Mouse (Mus musculus) forebrain, embryonic 12.5 days (tissue): ENCODE results near the gene Mylk3. TPM values are rescaled to one million over a fixed set of nuclear protein-coding genes. Genes with fewer than 3 reads are reported as not detected.

Experiments
- ATAC-seq: fragments of 200-750 bp; cut with Nextera tagmentation; 2 replicates; pipeline ENCODE4 v1.8.0; 2017; ENCODE audit warnings: moderate TSS enrichment; ENCODE audit not compliant: low FRiP score
- H3K27ac ChIP-seq: fragments of 300-500 bp; sonication (generic); 2 replicates; pipeline ENCODE4 v1.5.1; 2016; ENCODE audit warnings: mild to moderate bottlenecking
- H3K27me3 ChIP-seq: fragments of 300-500 bp; sonication (generic); 2 replicates; pipeline ENCODE4 v1.6.1; 2016; ENCODE audit warnings: mild to moderate bottlenecking
- H3K36me3 ChIP-seq: fragments of 300-500 bp; sonication (generic); replicated peaks from 2 replicates; pipeline ENCODE4 v1.6.1; 2016; ENCODE audit warnings: mild to moderate bottlenecking
- H3K4me1 ChIP-seq: fragments of 300-500 bp; sonication (generic); 2 replicates; pipeline ENCODE4 v1.6.1; 2016
- H3K4me2 ChIP-seq: fragments of 300-500 bp; sonication (generic); 2 replicates; pipeline ENCODE4 v1.6.1; 2016; ENCODE audit warnings: mild to moderate bottlenecking, moderate library complexity
- H3K4me3 ChIP-seq: fragments of 300-500 bp; sonication (generic); replicated peaks from 2 replicates; pipeline ENCODE4 v1.5.1; 2016; ENCODE audit warnings: mild to moderate bottlenecking
- H3K9ac ChIP-seq: fragments of 300-500 bp; sonication (generic); 2 replicates; pipeline ENCODE4 v1.6.1; 2016; ENCODE audit warnings: mild to moderate bottlenecking
- H3K9me3 ChIP-seq: fragments of 300-500 bp; sonication (generic); 2 replicates; pipeline ENCODE4 v1.6.1; 2016
- WGBS: fragments of 180-500 bp; shearing (Covaris S2); methylation state at CpG from one replicate; pipeline ENCODE4 v1.1.7; 2016; 5-methylcytosine and 5-hydroxymethylcytosine counted together
- polyA plus RNA-seq: library from polyadenylated mRNA; unstranded; fragments of >200 nt; fragmentation: Nextera tagmentation; extraction: Ambion mirVana; gene quantifications from 2 replicates; pipeline ENCODE4 v1.2.1, GENCODE M21; 2016

Mylk3 gene
- polyA plus RNA-seq, 1 experiment from 2014 or later = 1.3 TPM

DNA sequence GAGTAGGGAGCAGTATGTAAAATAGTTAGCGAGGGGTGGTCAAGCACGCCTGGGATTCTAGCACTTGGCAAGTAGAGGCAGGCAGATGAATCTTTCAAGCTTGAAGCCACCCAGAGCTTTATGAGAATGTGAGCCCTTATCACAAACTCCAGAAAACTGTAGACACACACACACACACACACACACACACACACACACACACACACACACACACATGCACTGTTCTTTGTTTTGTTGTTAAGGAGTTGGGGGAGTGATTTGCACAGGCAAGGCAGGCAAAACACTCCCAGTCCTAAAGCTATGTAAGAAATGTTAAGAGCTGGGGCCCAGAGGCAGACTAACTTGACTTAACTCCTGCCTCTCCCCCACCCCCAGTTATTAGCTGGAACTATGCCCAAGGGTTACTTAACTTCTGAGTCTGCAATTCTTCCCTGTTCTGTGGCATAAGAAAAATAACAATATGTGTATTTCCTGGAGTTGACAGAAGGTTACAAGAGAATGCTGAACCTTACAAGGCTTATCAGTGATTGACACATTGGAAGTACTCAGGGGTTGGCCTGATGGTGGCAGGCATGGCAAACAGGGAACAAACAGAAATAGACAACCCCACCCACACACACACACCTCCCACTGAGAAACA lies 6.9 kb downstream of the Mylk3 start:
- no peaks in the 10 kb centered on the region for H3K27me3 ChIP-seq
- no peak overlapping the region for H3K9ac ChIP-seq
- H3K9me3 ChIP-seq = no peaks in the 10 kb centered on the region
- ATAC-seq = no peak
- H3K4me3 ChIP-seq = no peak overlapping the region
- peaks cover 3% of the 10 kb centered on the region; the same call in 1 of the 2 replicates for H3K4me1 ChIP-seq
- no peak overlapping the region for H3K4me2 ChIP-seq
- no peak overlapping the region for H3K27ac ChIP-seq
- WGBS = 51% methylated on average over 2 of the region's 2 CpGs
- no peaks in the 10 kb centered on the region for H3K36me3 ChIP-seq

DNA sequence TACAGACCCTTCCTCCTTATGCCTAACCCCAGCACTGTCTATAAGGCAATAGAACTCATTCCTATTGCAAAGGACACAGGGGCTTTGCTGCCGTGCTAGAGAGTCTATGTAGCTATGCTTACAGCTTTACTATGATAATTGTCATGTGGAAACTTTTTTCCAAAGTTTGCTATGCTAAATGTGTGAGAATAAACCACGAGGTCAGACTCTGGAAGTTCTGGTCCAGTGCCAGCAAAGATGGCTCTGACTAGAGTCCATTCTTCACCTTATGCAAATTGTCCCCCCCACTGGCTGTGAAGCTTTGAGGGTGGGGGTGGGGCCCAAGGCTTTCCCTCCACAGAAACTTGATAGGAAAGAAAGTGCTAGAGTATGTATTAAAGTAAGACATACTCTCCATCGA lies 9.6 kb downstream of the Mylk3 start:
- no peaks in the 10 kb centered on the region for H3K36me3 ChIP-seq
- H3K9me3 ChIP-seq = no peaks in the 10 kb centered on the region
- H3K27me3 ChIP-seq = no peaks in the 10 kb centered on the region
- H3K4me2 ChIP-seq = no peak overlapping the region
- H3K9ac ChIP-seq = no peak overlapping the region
- H3K27ac ChIP-seq = no peak overlapping the region
- H3K4me1 ChIP-seq = no peaks in the 10 kb centered on the region
- no peak for ATAC-seq
- WGBS = 72% methylated on average over 3 of the region's 3 CpGs
- H3K4me3 ChIP-seq = no peak overlapping the region

DNA sequence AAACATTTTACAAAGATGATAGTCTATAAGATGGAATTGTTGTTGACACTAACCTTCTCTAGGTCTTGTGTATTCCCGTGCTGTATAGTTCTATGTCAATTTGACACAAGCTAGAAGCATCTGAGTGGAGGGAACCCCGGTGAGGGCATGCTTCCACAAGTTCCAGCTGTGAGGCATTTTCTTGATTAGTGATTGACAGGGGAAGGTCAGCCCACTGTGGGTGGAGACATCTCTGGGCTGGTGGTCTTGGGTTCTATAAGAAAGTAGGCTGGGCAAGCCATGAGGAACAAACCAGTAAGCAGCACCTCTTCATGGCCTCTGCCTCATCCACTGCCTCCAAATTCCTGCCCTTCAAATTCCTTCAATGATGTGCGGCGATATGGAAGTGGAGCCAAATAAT lies 11.9 kb downstream of the Mylk3 start:
- WGBS = 70% methylated on average over 4 of the region's 4 CpGs
- H3K27me3 ChIP-seq = no peaks in the 10 kb centered on the region
- no peak overlapping the region for H3K27ac ChIP-seq
- no peaks in the 10 kb centered on the region for H3K9me3 ChIP-seq
- H3K4me2 ChIP-seq = no peak overlapping the region
- H3K4me3 ChIP-seq = no peak overlapping the region
- H3K9ac ChIP-seq = no peak overlapping the region
- no peaks in the 10 kb centered on the region for H3K36me3 ChIP-seq
- ATAC-seq = no peak
- no peaks in the 10 kb centered on the region for H3K4me1 ChIP-seq

DNA sequence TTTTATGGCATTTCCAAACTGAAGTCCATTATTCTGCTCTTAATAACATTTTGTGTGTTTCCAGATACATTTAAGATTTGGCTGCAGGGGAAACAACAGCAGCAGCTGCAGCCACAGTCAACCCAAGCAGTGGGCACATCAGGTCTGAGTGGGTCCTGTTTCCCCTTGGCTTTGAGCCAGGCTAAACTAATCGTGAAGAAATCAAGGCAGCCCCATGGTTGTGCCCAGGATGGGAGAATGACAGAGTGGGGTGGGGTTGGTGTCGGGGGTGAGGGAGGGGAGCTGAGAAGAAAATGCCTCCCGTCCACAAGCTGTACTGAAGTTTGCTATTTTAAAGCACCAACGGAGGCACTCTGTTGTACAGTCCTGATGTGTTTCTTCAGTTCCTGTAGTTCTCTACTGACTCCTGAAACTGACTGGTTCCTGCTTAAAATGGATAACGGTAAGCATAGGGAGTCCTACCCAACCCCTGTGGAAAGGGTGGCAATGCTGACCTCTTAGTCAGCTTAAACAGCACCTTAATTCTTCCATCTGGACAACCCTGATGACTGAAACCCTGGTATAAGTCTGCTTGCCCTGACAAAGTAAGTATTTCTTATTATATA lies 12.6 kb downstream of the Mylk3 start:
- H3K36me3 ChIP-seq = no peaks in the 10 kb centered on the region
- WGBS = 74% methylated on average over 5 of the region's 5 CpGs
- H3K27me3 ChIP-seq = no peaks in the 10 kb centered on the region
- no peak overlapping the region for H3K27ac ChIP-seq
- H3K4me1 ChIP-seq = no peaks in the 10 kb centered on the region
- no peaks in the 10 kb centered on the region for H3K9me3 ChIP-seq
- no peak for ATAC-seq
- H3K9ac ChIP-seq = no peak overlapping the region
- H3K4me2 ChIP-seq = no peak overlapping the region
- no peak overlapping the region for H3K4me3 ChIP-seq

DNA sequence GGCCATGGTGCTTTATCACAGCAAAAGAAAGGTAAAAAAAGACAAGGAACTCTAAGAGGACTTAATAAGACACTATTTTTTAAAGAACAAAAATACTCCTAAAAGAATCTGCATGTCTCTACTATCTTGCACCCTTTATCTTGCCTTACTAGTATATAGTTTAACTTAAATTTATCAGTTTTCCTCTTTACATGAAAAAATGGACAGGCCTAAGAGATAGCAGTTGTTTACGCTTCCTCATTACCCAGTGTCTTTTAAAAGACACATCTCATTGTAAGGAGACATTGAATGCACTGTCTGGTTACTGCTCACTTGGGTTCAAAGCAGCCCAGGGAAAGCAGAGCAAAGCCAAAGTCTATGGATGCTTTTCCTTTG lies 13.7 kb downstream of the Mylk3 start:
- Histone ChIP-seq H3K27me3 (no peaks in the 10 kb centered on the region), H3K27ac (no peak overlapping the region), H3K4me1 (no peaks in the 10 kb centered on the region), H3K9ac (no peak overlapping the region), H3K9me3 (no peaks in the 10 kb centered on the region), H3K4me2 (no peak overlapping the region), H3K4me3 (no peak overlapping the region), H3K36me3 (no peaks in the 10 kb centered on the region)
- ATAC-seq = no peak
- 91% methylated on average over 1 of the region's 1 CpGs for WGBS

DNA sequence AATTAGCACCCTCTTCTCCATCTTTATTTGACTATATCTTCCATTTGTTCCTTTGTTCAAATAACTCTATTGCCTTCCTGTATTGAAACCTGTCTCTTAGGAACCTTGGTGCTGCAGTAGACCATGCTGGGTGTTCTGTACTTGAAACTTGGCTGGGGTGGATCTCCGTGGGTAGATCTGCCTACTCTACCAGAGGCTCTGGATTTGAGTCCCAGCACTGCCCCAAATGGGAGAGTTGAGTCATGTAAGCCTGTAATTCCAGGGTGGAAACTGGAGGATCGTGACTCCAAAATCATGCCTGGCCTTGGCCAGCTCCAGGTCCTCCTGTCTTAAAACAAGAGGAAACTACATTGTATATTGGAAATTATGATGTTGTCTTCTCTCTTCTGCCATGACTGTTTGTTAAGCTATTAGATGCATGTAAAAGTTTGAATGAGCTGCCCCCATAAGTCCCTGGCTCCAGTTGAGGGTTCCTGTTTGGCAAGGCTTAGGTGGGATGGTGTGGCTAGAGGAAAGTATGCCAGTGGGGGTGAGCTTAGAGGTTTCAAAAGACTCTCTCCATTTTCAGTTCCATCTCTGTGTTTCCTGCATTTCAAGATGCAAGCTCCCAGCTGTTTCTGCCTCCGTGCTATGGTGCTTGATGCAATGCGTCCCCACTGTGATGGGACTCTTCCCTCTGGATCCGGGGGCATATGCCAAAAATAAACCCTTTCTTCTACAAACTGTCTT lies 14.2 kb downstream of the Mylk3 start:
- Histone ChIP-seq H3K4me2 (no peak overlapping the region), H3K9ac (no peak overlapping the region), H3K9me3 (no peaks in the 10 kb centered on the region), H3K4me3 (no peak overlapping the region), H3K36me3 (no peaks in the 10 kb centered on the region), H3K4me1 (no peaks in the 10 kb centered on the region), H3K27ac (no peak overlapping the region), H3K27me3 (no peaks in the 10 kb centered on the region)
- 80% methylated on average over 5 of the region's 5 CpGs for WGBS
- no peak for ATAC-seq

DNA sequence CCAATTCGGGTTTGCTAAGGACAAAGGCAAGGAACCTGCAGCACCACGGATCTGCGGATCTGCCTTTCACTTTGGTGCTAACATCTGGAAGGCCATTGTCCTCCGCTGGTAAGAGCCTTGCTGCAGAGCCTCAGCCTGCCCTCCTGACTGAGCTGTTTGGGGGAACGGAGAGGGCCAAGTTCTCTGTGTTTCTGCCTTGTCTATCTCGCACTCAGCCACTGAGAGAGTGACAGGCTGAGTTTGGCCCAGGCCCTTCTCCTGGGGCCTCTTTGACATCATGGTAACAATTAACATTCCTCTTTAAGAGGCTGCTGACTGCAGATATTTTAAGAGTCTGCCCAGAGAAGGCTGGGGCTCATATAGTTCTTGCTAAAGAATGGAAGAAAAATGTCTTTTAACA lies 21.0 kb downstream of the Mylk3 start:
- ATAC-seq = no peak
- Histone ChIP-seq H3K4me2 (no peak overlapping the region), H3K27ac (no peak overlapping the region), H3K9ac (no peak overlapping the region), H3K4me1 (0 out of 2 replicates have a peak, but pooled peaks cover 4% of the 10 kb centered on the region), H3K9me3 (no peaks in the 10 kb centered on the region), H3K36me3 (no peaks in the 10 kb centered on the region), H3K4me3 (no peak overlapping the region), H3K27me3 (no peaks in the 10 kb centered on the region)
- WGBS = 54% methylated on average over 6 of the region's 6 CpGs

DNA sequence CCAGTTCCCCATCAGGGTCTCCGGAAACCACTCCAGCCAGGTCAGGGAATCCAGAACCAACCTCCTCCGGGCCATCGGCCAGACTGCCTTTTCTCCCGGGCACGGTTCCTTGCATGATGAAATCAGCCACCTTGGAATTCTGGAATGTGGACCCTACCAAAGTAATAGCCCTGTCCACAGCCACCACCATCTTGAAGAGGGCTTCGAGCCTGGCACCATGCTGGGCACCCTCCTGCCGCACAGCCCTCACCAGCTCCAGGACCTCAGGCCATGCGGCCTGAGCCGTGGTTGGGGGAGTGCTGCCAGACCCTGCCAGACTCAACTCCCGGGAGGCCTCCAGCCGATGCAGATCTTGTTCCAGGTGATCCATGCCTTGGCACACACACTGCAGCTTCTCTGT lies 21.5 kb downstream of the Mylk3 start:
- H3K27ac ChIP-seq = no peak overlapping the region
- no peak for ATAC-seq
- H3K9me3 ChIP-seq = no peaks in the 10 kb centered on the region
- H3K36me3 ChIP-seq = no peaks in the 10 kb centered on the region
- 87% methylated on average over 11 of the region's 11 CpGs for WGBS
- H3K4me1 ChIP-seq = 0 out of 2 replicates have a peak, but pooled peaks cover 4% of the 10 kb centered on the region
- no peak overlapping the region for H3K4me2 ChIP-seq
- no peak overlapping the region for H3K9ac ChIP-seq
- no peaks in the 10 kb centered on the region for H3K27me3 ChIP-seq
- H3K4me3 ChIP-seq = no peak overlapping the region

DNA sequence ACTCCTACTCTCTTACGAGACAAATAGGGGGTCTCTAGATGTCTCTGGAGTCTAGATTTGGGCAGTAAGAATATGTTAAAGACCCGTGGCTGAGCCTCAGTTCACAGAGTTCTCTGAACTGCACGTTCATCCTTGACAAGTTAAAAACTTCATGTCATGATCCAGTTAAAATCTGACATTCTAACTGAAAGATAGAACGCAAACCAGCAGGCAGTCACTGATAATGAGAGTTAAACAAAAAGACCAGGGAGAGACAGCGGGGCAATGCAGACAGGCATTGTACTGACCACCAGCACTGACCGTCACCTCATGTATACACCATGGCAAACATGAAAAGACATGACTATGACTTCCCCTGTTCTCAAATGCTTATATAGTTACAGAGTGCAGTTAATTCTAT lies 22.7 kb downstream of the Mylk3 start:
- ATAC-seq = no peak
- H3K4me2 ChIP-seq = no peak overlapping the region
- WGBS = 68% methylated on average over 6 of the region's 6 CpGs

DNA sequence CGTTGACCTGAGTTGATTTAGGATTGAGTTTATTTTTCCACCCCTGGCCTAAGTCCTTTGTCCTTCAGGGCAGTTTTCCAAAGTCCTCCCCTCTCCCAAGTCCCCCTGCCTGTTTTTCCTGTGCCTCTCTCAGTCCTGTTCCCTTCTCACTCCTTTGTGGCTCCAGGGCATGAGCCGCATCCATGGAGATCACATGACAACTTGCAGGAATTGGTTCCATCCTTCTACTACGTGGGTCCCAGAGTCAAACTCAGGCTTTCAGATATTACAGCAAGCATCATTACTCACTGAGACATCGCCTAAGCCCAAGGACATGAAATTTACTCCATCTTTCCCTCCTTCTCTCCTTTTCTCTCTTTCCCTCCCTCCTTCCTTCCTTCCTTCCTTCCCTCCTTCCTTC lies 23.9 kb downstream of the Mylk3 start:
- no peaks in the 10 kb centered on the region for H3K36me3 ChIP-seq
- 0 out of 2 replicates have a peak, but pooled peaks cover 4% of the 10 kb centered on the region for H3K4me1 ChIP-seq
- H3K4me3 ChIP-seq = no peak overlapping the region
- H3K4me2 ChIP-seq = no peak overlapping the region
- H3K27ac ChIP-seq = no peak overlapping the region
- no peak for ATAC-seq
- H3K27me3 ChIP-seq = no peaks in the 10 kb centered on the region
- no peak overlapping the region for H3K9ac ChIP-seq
- no peaks in the 10 kb centered on the region for H3K9me3 ChIP-seq
- WGBS = 81% methylated on average over 4 of the region's 4 CpGs

More for the DNA sequence above, 22.7 kb downstream of the Mylk3 start:
- Histone ChIP-seq H3K9me3 (no peaks in the 10 kb centered on the region), H3K4me3 (no peak overlapping the region), H3K4me1 (0 out of 2 replicates have a peak, but pooled peaks cover 4% of the 10 kb centered on the region), H3K27ac (no peak overlapping the region), H3K9ac (no peak overlapping the region), H3K36me3 (no peaks in the 10 kb centered on the region), H3K27me3 (no peaks in the 10 kb centered on the region)

DNA sequence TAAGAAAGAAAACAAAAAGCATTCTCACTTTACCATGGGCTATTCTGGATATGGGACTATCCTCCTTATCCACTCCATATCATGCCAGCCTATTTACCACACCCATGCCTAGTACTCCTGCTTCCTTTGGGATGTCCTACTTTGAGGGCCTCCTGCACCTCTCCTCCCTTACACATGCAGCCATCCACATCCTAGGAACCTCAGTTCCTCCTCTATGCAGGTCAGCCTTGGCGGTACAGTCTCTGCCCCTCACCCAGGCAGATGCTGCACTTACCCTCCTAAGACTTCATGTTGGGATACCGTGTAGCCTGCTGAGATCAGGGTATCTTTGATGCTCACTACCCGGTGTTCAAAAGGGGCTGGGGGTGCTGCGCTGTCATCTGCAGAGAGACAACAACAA lies 32.9 kb downstream of the Mylk3 start:
- H3K36me3 ChIP-seq = no peaks in the 10 kb centered on the region
- no peaks in the 10 kb centered on the region for H3K27me3 ChIP-seq
- no peak overlapping the region for H3K9ac ChIP-seq
- 87% methylated on average over 4 of the region's 4 CpGs for WGBS
- H3K4me2 ChIP-seq = no peak overlapping the region
- H3K4me3 ChIP-seq = no peak overlapping the region
- H3K27ac ChIP-seq = no peak overlapping the region
- no peak for ATAC-seq
- no peaks in the 10 kb centered on the region for H3K9me3 ChIP-seq
- no peaks in the 10 kb centered on the region for H3K4me1 ChIP-seq

DNA sequence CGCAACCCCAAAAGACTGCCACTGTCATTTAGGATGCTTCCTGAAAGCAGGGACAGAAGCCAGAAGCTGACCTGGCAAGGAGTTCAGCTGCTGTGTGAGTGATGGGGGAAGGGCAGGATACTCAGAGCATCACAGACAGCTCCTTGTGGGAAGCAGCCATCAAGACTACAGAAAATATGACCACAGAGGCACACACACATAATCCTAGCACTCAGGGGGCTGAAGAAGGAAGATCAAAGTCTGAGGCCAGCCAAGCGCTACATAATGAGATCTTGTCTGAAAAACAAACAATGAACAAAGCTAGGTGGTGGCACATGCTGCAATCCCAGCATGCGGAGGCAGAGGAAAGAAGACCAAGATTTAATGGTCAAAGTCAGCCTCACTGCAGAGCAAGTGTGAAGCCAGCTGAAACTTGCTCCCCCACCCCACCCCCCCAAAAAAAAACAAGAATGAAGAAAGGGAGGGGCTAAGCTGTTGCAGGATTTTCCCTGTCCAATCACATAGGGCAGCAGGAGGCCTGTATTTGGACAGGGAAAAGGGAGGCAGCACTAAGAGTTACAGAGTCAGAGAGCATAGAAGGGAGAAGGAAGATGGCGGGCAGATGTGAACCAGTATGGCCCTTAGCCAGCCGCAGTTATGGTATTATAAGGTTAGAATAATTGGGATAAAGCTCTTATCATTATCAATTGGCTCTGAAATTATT lies 46.1 kb downstream of the Mylk3 start:
- Histone ChIP-seq H3K27ac (no peak overlapping the region), H3K4me3 (no peak overlapping the region), H3K4me2 (no peak overlapping the region), H3K27me3 (no peaks in the 10 kb centered on the region), H3K36me3 (no peaks in the 10 kb centered on the region), H3K4me1 (peaks cover 6% of the 10 kb centered on the region; the same call in 1 of the 2 replicates), H3K9me3 (no peaks in the 10 kb centered on the region), H3K9ac (no peak overlapping the region)
- ATAC-seq = no peak
- 77% methylated on average over 5 of the region's 5 CpGs for WGBS
